Mouse (Mus musculus) left cerebral cortex, postnatal 36 days (tissue): Measurements from ENCODE around the gene Wdr66. TPM values are rescaled to one million over a fixed set of nuclear protein-coding genes. Genes with fewer than 3 reads are reported as not detected.

ENCODE experiments used
- DNase-seq, 2 experiments: peaks; one replicate each; pipeline ENCODE4 v3.0.0; 2021 to 2022; ENCODE audit warnings: low spot score in 2 of 2, mixed read lengths in 1 of 2
- intact Hi-C: fragments of 180-260 bp; cut with DNase I; formaldehyde crosslinking; loops from one replicate; pipeline ENCODE4 v1.15.1; 2025
- total RNA-seq, 2 experiments: library from RNA; stranded (reverse); gene quantifications; 2 replicates each; pipeline ENCODE4 v1.2.3; 2021

Wdr66 gene
- total RNA-seq, 2 experiments from 2014 or later = 4.7 to 6.7 TPM

GRCm38 (mm10) chr5:123268477-123269474 is 16.9 kb downstream of the Wdr66 start:
- intact Hi-C loops = no loop called here
- DNase-seq = no peak

DNA sequence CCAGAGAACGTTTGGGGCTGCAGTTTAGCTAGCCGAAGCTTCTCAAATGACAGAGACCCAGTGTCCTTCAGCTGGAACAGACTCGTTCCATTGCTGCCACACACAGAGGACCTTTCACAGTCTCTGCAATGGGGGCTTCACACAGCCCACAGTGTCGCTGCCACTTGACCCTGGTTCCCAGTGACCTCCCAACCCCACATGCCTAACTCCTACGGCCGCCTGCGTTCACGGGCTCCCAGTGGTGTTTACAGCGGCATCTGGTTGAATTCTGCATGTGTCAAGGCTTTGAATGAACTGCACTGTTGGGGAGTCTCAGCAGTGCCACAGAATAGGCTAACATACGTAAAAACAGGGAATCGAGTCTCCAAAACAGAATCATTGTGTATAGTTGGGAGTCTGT is 19.0 kb downstream of the Wdr66 start:
- no peak for DNase-seq
- intact Hi-C loops = no loop called here

GRCm38 (mm10) chr5:123272927-123273326 is 21.0 kb downstream of the Wdr66 start:
- intact Hi-C loops = no loop called here

DNA sequence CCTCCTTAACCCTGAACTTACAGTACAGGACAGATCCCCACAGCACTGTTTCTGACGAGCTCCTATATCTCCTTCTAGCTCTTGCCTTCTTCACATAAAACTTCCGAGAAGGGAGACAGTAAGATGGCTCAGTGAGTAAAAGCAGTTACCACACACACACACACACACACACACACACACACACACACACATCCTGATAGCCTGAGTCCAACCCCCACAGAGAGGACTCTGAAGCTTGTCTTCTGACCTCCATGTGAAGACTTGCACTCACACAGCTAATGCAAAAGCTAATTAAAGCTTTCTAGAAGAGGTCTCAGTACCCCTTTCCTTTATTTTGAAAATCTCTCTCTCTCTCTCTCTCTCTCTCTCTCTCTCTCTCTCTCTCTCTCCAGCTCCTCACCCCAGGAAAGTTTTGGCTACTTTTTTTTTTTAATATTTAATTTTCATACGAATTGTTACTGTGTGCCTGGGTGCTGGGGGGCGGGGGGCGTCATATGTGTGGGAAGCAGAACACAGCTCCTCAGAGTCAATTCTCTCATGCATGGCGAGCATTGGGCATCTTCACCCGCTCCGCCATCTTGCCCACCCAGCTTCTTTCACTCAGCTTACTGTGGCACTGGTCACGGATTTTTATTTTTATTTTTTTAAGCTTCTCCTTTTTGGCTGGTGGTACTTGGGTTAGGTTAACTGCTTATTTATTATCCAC is 24.9 kb downstream of the Wdr66 start:
- intact Hi-C loops = no loop called here
- DNase-seq = no peak

More at GRCm38 (mm10) chr5:123272927-123273326, 21.0 kb downstream of the Wdr66 start:
- no peak for DNase-seq

GRCm38 (mm10) chr5:123277342-123277701 is 25.4 kb downstream of the Wdr66 start:
- intact Hi-C loops = no loop called here
- no peak for DNase-seq

DNA sequence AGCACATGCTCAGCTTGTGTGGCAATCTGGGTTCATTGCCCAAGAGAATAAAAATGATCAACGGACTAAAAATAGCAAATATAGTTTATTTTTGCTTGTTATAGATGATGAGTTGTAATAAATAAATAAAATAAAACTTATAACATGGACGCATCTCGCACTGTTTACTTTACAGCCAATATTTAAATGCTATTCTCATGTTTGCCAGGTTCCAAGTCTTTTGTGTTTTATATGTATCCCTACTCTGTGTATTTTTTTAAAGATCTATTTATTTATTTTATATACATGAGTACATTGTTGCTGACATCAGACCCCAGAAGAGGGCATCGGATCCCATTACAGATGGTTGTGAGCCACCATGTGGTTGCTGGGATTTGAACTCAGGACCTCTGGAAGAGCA is 25.8 kb downstream of the Wdr66 start:
- intact Hi-C loops = no loop called here
- DNase-seq = no peak

DNA sequence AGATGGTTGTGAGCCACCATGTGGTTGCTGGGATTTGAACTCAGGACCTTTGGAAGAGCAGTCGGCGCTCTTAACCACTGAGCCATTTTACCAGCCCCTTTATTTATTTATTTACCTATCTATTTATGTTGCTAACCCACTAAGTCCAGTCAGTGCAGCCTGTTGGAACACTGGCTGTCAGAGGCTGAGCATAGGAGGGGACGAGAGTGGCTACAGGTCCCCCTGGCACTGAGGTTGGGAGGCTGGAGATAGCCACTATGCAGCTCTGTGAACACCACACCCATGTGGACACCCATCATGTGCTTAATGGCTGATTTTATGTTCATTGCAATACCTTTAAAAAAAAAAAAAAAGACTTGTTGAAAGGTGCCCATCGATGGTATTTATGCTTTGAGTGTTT is 27.3 kb downstream of the Wdr66 start:
- DNase-seq = no peak
- intact Hi-C loops = no loop called here

- intact Hi-C loops = no loop called here
- no peak for DNase-seq
These were observed 29.6 kb downstream of the Wdr66 start for GRCm38 (mm10) chr5:123281336-123282136.

DNA sequence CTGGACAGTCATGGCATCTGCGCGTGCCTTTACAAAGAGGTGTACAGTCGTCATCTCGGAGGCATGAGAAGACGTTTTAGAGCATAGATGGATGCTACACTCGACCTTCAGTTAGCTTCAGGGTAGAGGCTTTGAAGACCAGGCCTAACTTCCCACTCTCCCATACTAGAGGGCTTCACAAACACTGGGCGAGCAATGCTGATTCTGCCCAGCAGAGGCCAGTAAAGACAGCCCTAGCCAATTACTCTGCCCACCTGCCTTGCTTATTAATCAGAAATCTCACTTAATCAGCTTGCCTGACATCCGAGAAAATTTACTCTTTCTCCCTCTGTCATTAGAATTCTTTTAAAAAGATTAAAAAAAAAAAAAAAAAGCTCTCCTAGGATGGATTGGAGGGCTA is 33.3 kb downstream of the Wdr66 start:
- DNase-seq = no peak
- intact Hi-C loops = loop anchor here (5.0 kb wide), 1 partner anchor 33 kb away; the partner anchor contains the start of gene Wdr66

DNA sequence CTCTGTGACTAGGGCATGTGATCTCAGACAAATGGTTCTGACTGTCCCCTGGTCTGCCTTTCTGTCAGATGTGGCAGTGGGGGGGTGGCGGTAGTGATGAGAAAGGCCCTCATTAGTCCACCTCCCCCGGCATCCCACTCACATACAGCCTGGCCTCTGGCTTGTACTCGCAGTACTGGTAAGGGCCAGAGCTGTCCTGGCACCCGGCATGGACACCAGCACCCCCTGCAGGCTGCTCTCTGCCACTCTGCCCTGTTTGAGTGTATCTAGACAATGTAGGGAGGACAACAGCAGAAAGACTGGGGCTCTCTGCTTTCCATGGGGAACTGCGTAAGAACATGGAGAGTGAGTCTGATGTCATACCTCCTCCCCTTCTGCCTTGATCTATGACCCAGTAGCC is 36.2 kb downstream of the Wdr66 start:
- intact Hi-C loops = loop anchor here (5.0 kb wide), 1 partner anchor 36 kb away; the partner anchor contains the start of gene Wdr66
- no peak for DNase-seq

DNA sequence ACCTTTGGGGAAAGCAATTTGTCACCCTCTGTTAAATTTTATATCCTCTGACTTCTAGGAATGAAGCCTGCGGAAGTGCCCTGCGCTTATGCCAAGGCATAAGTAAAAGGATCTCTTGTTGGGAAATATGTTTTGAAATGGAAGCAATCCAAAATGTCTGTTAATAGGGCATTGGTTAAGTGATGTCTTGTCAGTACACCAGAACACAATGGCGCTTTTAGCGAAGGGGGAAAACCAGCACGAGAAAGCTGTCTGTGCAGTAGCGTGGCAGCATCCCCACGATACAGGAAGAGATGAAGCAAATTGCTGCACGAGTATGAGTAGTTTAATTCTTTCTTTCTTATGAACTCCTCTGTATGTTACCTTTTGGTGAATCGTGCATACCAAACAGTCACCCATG is 42.8 kb downstream of the Wdr66 start:
- intact Hi-C loops = no loop called here
- no peak for DNase-seq

GRCm38 (mm10) chr5:123296224-123296806 is 44.4 kb downstream of the Wdr66 start:
- DNase-seq = no peak
- intact Hi-C loops = no loop called here

- intact Hi-C loops = no loop called here
- no peak for DNase-seq
These were observed 45.3 kb downstream of the Wdr66 start for GRCm38 (mm10) chr5:123296972-123297754.

DNA sequence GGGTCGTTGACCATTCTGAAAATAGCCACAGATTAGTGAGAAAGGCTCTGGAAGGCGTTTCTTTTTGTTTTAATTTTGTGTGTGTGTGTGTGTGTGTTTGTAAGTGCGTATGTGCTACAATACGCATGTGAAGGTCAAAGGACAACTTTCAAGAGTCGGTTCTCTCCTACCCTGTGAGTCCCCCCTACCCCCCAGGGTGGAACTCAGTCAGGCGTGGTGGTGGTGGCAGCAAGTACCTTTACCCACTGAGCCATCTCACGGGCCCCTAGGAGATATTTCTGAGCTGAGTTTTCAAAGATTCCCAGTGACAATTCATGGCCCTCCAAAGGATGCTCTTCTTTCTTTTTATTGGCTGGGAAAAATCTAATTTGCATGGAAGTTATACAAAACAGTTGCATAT is 45.9 kb downstream of the Wdr66 start:
- DNase-seq = no peak
- intact Hi-C loops = no loop called here

GRCm38 (mm10) chr5:123298526-123298925 is 46.6 kb downstream of the Wdr66 start:
- DNase-seq = no peak
- intact Hi-C loops = no loop called here

- intact Hi-C loops = no loop called here
- DNase-seq = no peak
These were observed 48.7 kb downstream of the Wdr66 start for GRCm38 (mm10) chr5:123300496-123301034.

DNA sequence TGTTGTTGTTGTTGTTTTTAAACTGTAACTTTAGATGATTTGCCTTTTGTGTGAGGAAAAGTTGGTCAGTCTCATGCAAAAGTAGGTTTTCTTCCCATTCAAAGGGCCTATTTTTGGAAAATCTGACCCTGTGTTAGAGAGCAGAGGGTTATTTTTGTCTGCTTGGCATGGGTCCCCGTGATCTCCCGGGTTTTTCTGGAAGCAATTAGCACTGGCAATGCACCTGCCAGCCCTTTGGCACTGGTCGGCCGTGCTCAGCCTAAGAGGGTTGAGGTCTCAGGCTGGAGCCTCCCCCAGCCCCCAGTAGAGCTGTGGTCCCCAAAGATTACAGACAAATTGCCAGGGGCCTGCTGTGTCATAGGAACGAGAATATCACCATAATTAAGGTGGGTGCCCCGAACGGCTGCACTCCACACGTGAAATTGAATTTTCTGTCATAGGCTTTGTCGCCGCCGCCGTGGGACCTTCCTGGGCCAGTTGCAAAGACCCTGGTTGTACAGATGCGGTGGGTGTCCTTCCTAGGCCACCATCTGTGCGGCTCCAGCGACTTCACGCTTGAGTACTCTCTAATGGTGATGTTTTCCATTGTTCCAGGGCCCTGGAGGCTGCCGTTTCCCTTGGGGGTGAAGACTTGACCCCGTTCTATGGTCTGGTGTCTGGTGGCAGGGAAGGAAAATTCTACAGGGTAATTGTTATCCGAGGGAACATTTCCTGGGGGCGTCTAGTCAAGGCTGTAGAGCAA is 50.0 kb downstream of the Wdr66 start:
- intact Hi-C loops = no loop called here
- DNase-seq = no peak
